Mouse (Mus musculus) right cerebral cortex, postnatal 10 days (tissue): ENCODE results near the gene Ugt2b35.
"Not testable (repeated sequence)": the region's sequence is repeated elsewhere in the genome, so short reads cannot be mapped to it uniquely, and the experiment has no call there.

Experiments
- DNase-seq, 2 experiments: peaks; one replicate each; pipeline ENCODE4 v3.0.0; 2021; ENCODE audit warnings: low spot score in 2 of 2

Ugt2b35 gene

GRCm38 (mm10) chr5:87000395-87001073 is at the start of gene Ugt2b35:
Gene Ugt2b35, plus strand, starts transcription at chr5:87000860.
- no peak for DNase-seq

- no peak for DNase-seq
These were observed 40.2 kb upstream of the Ugt2b35 start for GRCm38 (mm10) chr5:86960504-86960903.

- no peak for DNase-seq
These were observed 38.9 kb upstream of the Ugt2b35 start for GRCm38 (mm10) chr5:86961587-86962358.

- not testable (repeated sequence) for DNase-seq
These were observed 37.8 kb upstream of the Ugt2b35 start for GRCm38 (mm10) chr5:86962849-86963248.

- DNase-seq, result not testable (repeated sequence)
These were observed 33.4 kb upstream of the Ugt2b35 start for GRCm38 (mm10) chr5:86967271-86967670.

GRCm38 (mm10) chr5:87004735-87005134 is 4.1 kb downstream of the Ugt2b35 start:
- DNase-seq, result no peak

- no peak for DNase-seq
These were observed 14.8 kb downstream of the Ugt2b35 start for GRCm38 (mm10) chr5:87015477-87015876.

GRCm38 (mm10) chr5:87027359-87027758 is 26.7 kb downstream of the Ugt2b35 start:
- DNase-seq, result no peak

GRCm38 (mm10) chr5:87030624-87031023 is 30.0 kb downstream of the Ugt2b35 start:
- no peak for DNase-seq
